Mouse (Mus musculus) cerebellum, adult 2 months (tissue): ENCODE data around the gene Btd. TPM values are rescaled to one million over a fixed set of nuclear protein-coding genes. Genes with fewer than 3 reads are reported as not detected.

Experiments used
- DNase-seq, 2 experiments: peaks; one replicate each; pipeline ENCODE4 v3.0.0; 2021
- H3K27ac ChIP-seq: fragments of 200-500 bp; 2 replicates; pipeline ENCODE4 v1.5.1; 2012; ENCODE audit warnings: low read length, control low read depth, inconsistent platforms; ENCODE audit not compliant: insufficient read depth
- H3K27me3 ChIP-seq: fragments of 200-500 bp; 2 replicates; pipeline ENCODE4 v1.6.1; 2012; ENCODE audit warnings: inconsistent platforms, mild to moderate bottlenecking, low read length, moderate library complexity; ENCODE audit not compliant: control insufficient read depth, insufficient read depth
- H3K4me1 ChIP-seq: fragments of 200-500 bp; 2 replicates; pipeline ENCODE4 v1.6.1; 2011; ENCODE audit warnings: low read length; ENCODE audit not compliant: control insufficient read depth, insufficient read depth
- H3K4me3 ChIP-seq: fragments of 200-500 bp; replicated peaks from 2 replicates; pipeline ENCODE3; 2011; ENCODE audit warnings: mild to moderate bottlenecking, low read depth, low read length, control low read depth; ENCODE audit not compliant: insufficient read depth
- CTCF ChIP-seq: fragments of 200-500 bp; IDR thresholded peaks from 2 replicates; pipeline ENCODE4 v1.5.1; 2011; ENCODE audit warnings: low read depth, mild to moderate bottlenecking, control low read depth, low read length, moderate library complexity, borderline replicate concordance; ENCODE audit not compliant: insufficient read depth
- POLR2A ChIP-seq: fragments of 200-500 bp; IDR thresholded peaks from 2 replicates; pipeline ENCODE4 v1.6.1; 2011; ENCODE audit warnings: low read length, control low read depth, borderline replicate concordance; ENCODE audit not compliant: insufficient read depth
- WGBS: fragments of 180-500 bp; shearing (Covaris S2); methylation state at CpG from one replicate; pipeline ENCODE4 v1.1.7; 2018; 5-methylcytosine and 5-hydroxymethylcytosine counted together
- polyA plus RNA-seq: library from polyadenylated mRNA; depleted of rRNA; stranded (reverse); fragments of >200 nt; gene quantifications from 2 replicates; pipeline ENCODE4 v1.2.3, GENCODE M21; 2012

Gene Btd
- polyA plus RNA-seq, 1 experiment = 19.9 TPM

- WGBS = 38% methylated on average over 13 of the region's 13 CpGs
Observed at GRCm38 (mm10) chr14:31669161-31669611, 28.4 kb downstream of the Btd start.

GRCm38 (mm10) chr14:31669642-31670490 is 29.0 kb downstream of the Btd start:
- Histone ChIP-seq H3K27ac (no peak overlapping the region), H3K4me3 (no peak overlapping the region), H3K27me3 (no peaks in the 10 kb centered on the region), H3K4me1 (no peaks in the 10 kb centered on the region)
- DNase-seq = peak in 1 of 2 experiments; percentile 21
- 70% methylated on average over 15 of the region's 15 CpGs for WGBS
- no peak for TF ChIP-seq POLR2A
- TF ChIP-seq CTCF = no peak

More at GRCm38 (mm10) chr14:31669161-31669611, 28.4 kb downstream of the Btd start:
- H3K27ac ChIP-seq = peak overlapping the region; percentile 7; the same call in 1 of the 2 replicates
- H3K4me1 ChIP-seq = no peaks in the 10 kb centered on the region
- DNase-seq = peak; percentile 69
- no peak for TF ChIP-seq CTCF
- no peak for TF ChIP-seq POLR2A
- H3K27me3 ChIP-seq = no peaks in the 10 kb centered on the region
- H3K4me3 ChIP-seq = no peak overlapping the region

- Histone ChIP-seq H3K4me3 (no peak overlapping the region), H3K4me1 (no peaks in the 10 kb centered on the region), H3K27ac (no peak overlapping the region), H3K27me3 (no peaks in the 10 kb centered on the region)
- no peak for TF ChIP-seq CTCF
- WGBS = 58% methylated on average over 10 of the region's 10 CpGs
- DNase-seq = no peak
Observed at GRCm38 (mm10) chr14:31671635-31672320, 30.9 kb downstream of the Btd start.

- WGBS = 93% methylated on average over 3 of the region's 3 CpGs
- Histone ChIP-seq H3K27me3 (no peaks in the 10 kb centered on the region), H3K4me3 (no peak overlapping the region), H3K4me1 (no peaks in the 10 kb centered on the region), H3K27ac (no peak overlapping the region)
- no peak for DNase-seq
- no peak for TF ChIP-seq CTCF
- no peak for TF ChIP-seq POLR2A
Observed at GRCm38 (mm10) chr14:31680656-31681055, 39.8 kb downstream of the Btd start.

GRCm38 (mm10) chr14:31681291-31681690 is 40.5 kb downstream of the Btd start:
- no peak for DNase-seq
- Histone ChIP-seq H3K27me3 (no peaks in the 10 kb centered on the region), H3K4me1 (no peaks in the 10 kb centered on the region), H3K27ac (no peak overlapping the region), H3K4me3 (no peak overlapping the region)
- WGBS = 70% methylated on average over 9 of the region's 9 CpGs
- TF ChIP-seq CTCF = no peak
- TF ChIP-seq POLR2A = no peak

- TF ChIP-seq POLR2A (no peak), CTCF (no peak)
Observed at GRCm38 (mm10) chr14:31681931-31682555, 41.2 kb downstream of the Btd start.

GRCm38 (mm10) chr14:31683610-31684009 is 42.8 kb downstream of the Btd start:
- no peak overlapping the region for H3K4me3 ChIP-seq
- 77% methylated on average over 2 of the region's 2 CpGs for WGBS
- H3K27ac ChIP-seq = no peak overlapping the region
- TF ChIP-seq CTCF = no peak
- no peak for TF ChIP-seq POLR2A
- H3K4me1 ChIP-seq = no peaks in the 10 kb centered on the region
- H3K27me3 ChIP-seq = no peaks in the 10 kb centered on the region
- DNase-seq = no peak

More at GRCm38 (mm10) chr14:31681931-31682555, 41.2 kb downstream of the Btd start:
- Histone ChIP-seq H3K27ac (0 out of 2 replicates have a peak overlapping the region, but pooled peaks have one; percentile 2), H3K4me3 (no peak overlapping the region), H3K27me3 (no peaks in the 10 kb centered on the region), H3K4me1 (no peaks in the 10 kb centered on the region)
- DNase-seq = no peak
- 52% methylated on average over 5 of the region's 5 CpGs for WGBS
